Comparison of ENCODE assay signal across 11 mouse cellular contexts in genomic region chr13:29196798-29197498, GRCm38 (mm10).
DNase-seq lines count a peak whose midpoint lies in the region; ATAC-seq and TF ChIP-seq lines count a peak whose summit lies in the region.
"Had no signal": no experiment of that assay in that cellular context is flagged by ENCODE, and none has a peak within 500 bp of the region (broad histone marks: within the 10 kb centered on the region; RNA-seq: fewer than 3 reads in every experiment).

No protein-coding gene starts in this region.

- no peak overlapping the region for H3K9ac ChIP-seq in kidney, embryonic 16.5 days (replicated peaks; ENCODE audit: low read length)
- no peak overlapping the region for H3K9ac ChIP-seq in forebrain, embryonic 12.5 days
- no peak overlapping the region for H3K9ac ChIP-seq in midbrain, embryonic 16.5 days (ENCODE audit: low read depth, low read length)
- H3K9ac ChIP-seq: intestine, embryonic 15.5 days; lung, embryonic 14.5 days had no signal

- H3K4me3 ChIP-seq in kidney, embryonic 16.5 days (ENCODE audit: low read length) = no peak overlapping the region
- H3K4me3 ChIP-seq in kidney, adult 2 months (ENCODE audit: insufficient read depth, low read depth, low read length) = no peak overlapping the region
- H3K4me3 ChIP-seq in forebrain, embryonic 12.5 days (replicated peaks) = no peak overlapping the region
- no peak overlapping the region for H3K4me3 ChIP-seq in limb, embryonic 10.5 days
- H3K4me3 ChIP-seq in midbrain, embryonic 16.5 days (ENCODE audit: low read depth, low read length) = no peak overlapping the region
- H3K4me3 ChIP-seq: intestine, embryonic 15.5 days had no signal

- peaks cover 5% of the 10 kb centered on the region; the same call in 1 of the 2 replicates for H3K4me1 ChIP-seq in kidney, embryonic 16.5 days (ENCODE audit: insufficient read depth, low read length)
- no peaks in the 10 kb centered on the region for H3K4me1 ChIP-seq in kidney, adult 2 months (ENCODE audit: control insufficient read depth, insufficient read depth, low read length)
- peaks cover 42% of the 10 kb centered on the region for H3K4me1 ChIP-seq in forebrain, embryonic 12.5 days
- H3K4me1 ChIP-seq in limb, embryonic 10.5 days = peaks cover 28% of the 10 kb centered on the region
- H3K4me1 ChIP-seq in midbrain, embryonic 16.5 days (ENCODE audit: control insufficient read depth, insufficient read depth, low read length) = peaks cover 26% of the 10 kb centered on the region

- no peak for TF ChIP-seq CTCF in kidney, adult 2 months (conservative IDR thresholded peaks at IDR 0.05; ENCODE audit: insufficient read depth, insufficient read length, low read depth, low read length)

- H3K27ac ChIP-seq in kidney, embryonic 16.5 days (ENCODE audit: low read length) = no peak overlapping the region
- H3K27ac ChIP-seq in kidney, adult 2 months (ENCODE audit: insufficient read depth, low read depth, low read length) = no peak overlapping the region
- peak overlapping the region; percentile 85 for H3K27ac ChIP-seq in forebrain, embryonic 12.5 days
- peak overlapping the region; percentile 54; the same call in 1 of the 2 replicates for H3K27ac ChIP-seq in limb, embryonic 10.5 days
- peak overlapping the region; percentile 44 for H3K27ac ChIP-seq in midbrain, embryonic 16.5 days (ENCODE audit: low read length)
- H3K27ac ChIP-seq: intestine, embryonic 15.5 days had no signal

- no peak for DNase-seq in kidney, adult 2 months
- no peak for DNase-seq in limb, embryonic 10.5 days (ENCODE audit: low spot score)
- DNase-seq in B cell, adult 2 months = no peak
- no peak for DNase-seq in layer of hippocampus, adult 11-12 months (ENCODE audit: low spot score)
- no peak for DNase-seq in adrenal gland, adult 18-20 months (ENCODE audit: low spot score in 2 of 2)
- DNase-seq: cerebellum, adult 9-11 months; lung, embryonic 14.5 days had no signal

- H3K9me3 ChIP-seq in kidney, embryonic 16.5 days (ENCODE audit: low read length) = no peaks in the 10 kb centered on the region
- H3K9me3 ChIP-seq in forebrain, embryonic 12.5 days = no peaks in the 10 kb centered on the region
- no peaks in the 10 kb centered on the region for H3K9me3 ChIP-seq in limb, embryonic 10.5 days (replicated peaks)
- no peaks in the 10 kb centered on the region; the same call in 1 of the 2 replicates for H3K9me3 ChIP-seq in midbrain, embryonic 16.5 days (replicated peaks; ENCODE audit: control insufficient read depth, low read length, poor library complexity, severe bottlenecking)
- H3K9me3 ChIP-seq: intestine, embryonic 15.5 days had no signal

- ATAC-seq in kidney, embryonic 16.5 days (ENCODE audit: low FRiP score, low TSS enrichment) = peak; percentile 11; the same call in 1 of the 2 replicates
- peak; percentile 40 for ATAC-seq in forebrain, embryonic 12.5 days (ENCODE audit: low FRiP score)
- ATAC-seq in midbrain, embryonic 16.5 days = peak; percentile 53
- ATAC-seq: intestine, embryonic 15.5 days had no signal

- TF ChIP-seq POLR2A in kidney, adult 2 months (IDR thresholded peaks at IDR 0.05; ENCODE audit: low read depth, low read length) = no peak

- no peaks in the 10 kb centered on the region for H3K36me3 ChIP-seq in kidney, embryonic 16.5 days (ENCODE audit: insufficient read depth, low read length)
- no peaks in the 10 kb centered on the region for H3K36me3 ChIP-seq in kidney, adult 2 months (ENCODE audit: control insufficient read depth, insufficient read depth, low read length)
- no peaks in the 10 kb centered on the region for H3K36me3 ChIP-seq in forebrain, embryonic 12.5 days (replicated peaks)
- no peaks in the 10 kb centered on the region for H3K36me3 ChIP-seq in limb, embryonic 10.5 days
- no peaks in the 10 kb centered on the region for H3K36me3 ChIP-seq in midbrain, embryonic 16.5 days (ENCODE audit: control insufficient read depth, insufficient read depth, low read length)
- H3K36me3 ChIP-seq: intestine, embryonic 15.5 days had no signal

- 68% methylated on average over 9 of the region's 9 CpGs for WGBS in kidney, embryonic 16.5 days
- WGBS in kidney, adult 2 months = 79% methylated on average over 9 of the region's 9 CpGs
- 30% methylated on average over 9 of the region's 9 CpGs for WGBS in forebrain, embryonic 12.5 days
- WGBS in limb, embryonic 10.5 days = 54% methylated on average over 9 of the region's 9 CpGs
- WGBS in midbrain, embryonic 16.5 days = 16% methylated on average over 9 of the region's 9 CpGs

- H3K4me2 ChIP-seq in kidney, embryonic 16.5 days (replicated peaks; ENCODE audit: low read depth, low read length) = no peak overlapping the region
- no peak overlapping the region for H3K4me2 ChIP-seq in forebrain, embryonic 12.5 days
- H3K4me2 ChIP-seq in midbrain, embryonic 16.5 days (ENCODE audit: low read length) = no peak overlapping the region
- H3K4me2 ChIP-seq: intestine, embryonic 15.5 days; lung, embryonic 14.5 days had no signal

- no peaks in the 10 kb centered on the region for H3K27me3 ChIP-seq in kidney, embryonic 16.5 days (ENCODE audit: insufficient read depth, low read length)
- H3K27me3 ChIP-seq in kidney, adult 2 months (replicated peaks; ENCODE audit: control insufficient read depth, insufficient read depth, low read length) = no peaks in the 10 kb centered on the region
- no peaks in the 10 kb centered on the region for H3K27me3 ChIP-seq in forebrain, embryonic 12.5 days
- no peaks in the 10 kb centered on the region for H3K27me3 ChIP-seq in limb, embryonic 10.5 days (ENCODE audit: low read depth, poor library complexity, severe bottlenecking)
- H3K27me3 ChIP-seq in midbrain, embryonic 16.5 days (ENCODE audit: control insufficient read depth, insufficient read depth, low read depth, low read length) = no peaks in the 10 kb centered on the region
- H3K27me3 ChIP-seq: intestine, embryonic 15.5 days had no signal

Comparison
In these comparisons a context has a peak if more than half of its experiments do, and no peak if none do; other contexts are left out.
1. H3K27ac ChIP-seq: peak in forebrain, embryonic 12.5 days (single experiment), limb, embryonic 10.5 days (single experiment) and midbrain, embryonic 16.5 days (single experiment); none in kidney, embryonic 16.5 days (single experiment) and kidney, adult 2 months (single experiment).
2. Peak in every context shown above with its lines, with median percentiles within 50 percentile points of each other: ATAC-seq.